Mouse (Mus musculus) cerebellum, adult 11-12 months (tissue): ENCODE data around the gene Man2b1.

Source experiments
- DNase-seq: peaks from one replicate; pipeline ENCODE4 v3.0.0; 2022

Man2b1 gene

DNA sequence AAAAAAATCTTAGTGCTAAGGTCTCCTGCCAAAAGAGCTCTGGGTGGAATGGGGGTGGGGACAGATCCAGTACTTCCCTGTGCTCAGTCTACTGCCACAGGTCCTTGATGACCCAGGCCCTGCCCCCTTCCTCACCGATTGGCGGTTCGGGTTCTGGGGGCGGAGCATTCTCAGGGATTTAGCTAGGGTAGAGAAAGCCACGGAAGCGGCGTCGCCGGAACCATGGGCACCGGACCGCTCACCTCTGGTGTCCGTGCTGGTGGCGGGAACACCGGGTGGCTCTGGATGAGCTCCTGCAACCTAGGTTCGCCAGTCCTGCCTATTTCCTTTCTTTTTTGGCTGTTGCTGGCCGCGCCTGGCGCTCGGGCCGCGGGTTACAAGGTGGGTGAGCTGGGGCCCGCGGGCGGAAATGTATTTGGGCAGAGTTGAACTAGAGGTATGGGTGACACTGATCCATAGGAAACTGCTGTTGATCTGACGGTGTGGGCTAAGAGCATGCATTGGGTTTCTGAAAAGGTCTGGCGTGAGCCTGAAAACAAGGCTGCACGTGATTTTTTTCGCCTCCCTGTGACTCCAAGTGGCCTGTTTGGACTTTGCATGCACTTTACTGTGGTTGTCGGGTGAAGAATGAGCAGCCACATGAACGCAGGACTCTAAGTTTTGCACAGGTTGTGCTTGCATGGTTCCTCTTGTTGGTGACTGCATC is at the start of gene Man2b1:
Gene Man2b1, plus strand, starts transcription at position 163 of the 706 bp plus-strand sequence.
- DNase-seq, result peak; percentile 89

DNA sequence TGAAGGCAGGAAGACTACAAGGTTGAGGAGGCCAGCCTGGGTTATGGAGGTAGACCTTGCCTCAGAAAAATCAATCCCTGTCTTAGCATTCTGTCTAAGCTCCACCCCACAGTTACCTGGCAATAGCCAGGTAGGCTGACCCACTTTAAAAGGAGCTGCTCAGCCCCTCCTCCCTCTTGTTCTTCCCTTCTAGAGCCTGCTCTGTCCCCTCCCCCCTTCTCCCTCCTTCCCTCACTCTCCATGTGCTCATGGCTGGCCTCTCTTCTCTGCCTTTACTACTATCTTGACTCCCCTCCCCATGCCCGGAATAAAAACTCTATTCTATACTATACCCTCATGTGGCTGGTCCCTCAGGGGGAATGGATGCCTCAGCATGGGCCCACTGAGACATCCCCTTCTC is 49.2 kb upstream of the Man2b1 start:
- no peak for DNase-seq

DNA sequence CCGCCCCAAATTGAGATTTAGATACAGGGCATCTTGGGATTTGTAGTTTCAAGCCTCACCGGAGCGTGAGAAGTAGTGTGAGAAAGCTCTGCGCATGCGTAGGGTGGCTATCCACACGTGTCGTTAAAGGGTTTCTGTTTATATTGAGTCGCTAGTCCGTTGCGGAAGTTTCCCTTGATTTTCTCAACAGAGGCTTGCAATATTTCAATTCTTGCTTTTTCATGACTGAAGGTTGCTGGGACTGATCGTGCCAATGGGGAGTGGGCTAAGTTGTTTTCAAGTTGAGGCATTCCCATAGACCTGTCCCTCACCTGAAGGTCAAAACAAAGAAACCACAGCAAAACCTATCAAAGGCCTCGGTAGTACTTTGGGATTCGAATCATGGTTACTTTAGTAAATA is 48.3 kb upstream of the Man2b1 start:
- DNase-seq, result peak; percentile 72

DNA sequence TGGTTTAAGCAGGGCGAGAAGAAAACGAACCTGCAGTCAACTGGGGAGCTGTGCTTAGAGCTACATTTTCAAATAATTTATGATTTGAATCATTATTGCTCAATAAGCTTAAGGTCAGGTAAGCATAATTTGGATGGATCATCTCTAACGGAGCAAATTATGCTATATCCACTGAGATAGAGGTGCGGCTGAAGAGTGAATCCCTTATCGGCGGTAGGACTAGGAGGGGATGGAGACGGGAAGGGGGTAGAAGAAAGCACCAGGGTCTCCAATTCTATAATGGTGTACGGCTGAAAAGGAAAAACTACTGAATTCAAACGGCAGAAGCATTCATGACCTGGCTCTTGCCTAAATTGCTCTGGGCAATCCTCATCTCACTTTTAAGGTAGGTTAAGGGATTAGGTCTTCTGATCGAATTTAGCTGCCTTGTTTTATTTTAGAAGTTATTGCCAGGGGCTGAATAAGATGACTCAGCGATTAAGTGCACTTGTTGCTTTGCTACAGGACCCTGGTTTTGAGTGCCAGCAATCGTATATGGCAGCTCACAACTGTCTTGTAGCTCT is 47.8 kb upstream of the Man2b1 start:
- no peak for DNase-seq

DNA sequence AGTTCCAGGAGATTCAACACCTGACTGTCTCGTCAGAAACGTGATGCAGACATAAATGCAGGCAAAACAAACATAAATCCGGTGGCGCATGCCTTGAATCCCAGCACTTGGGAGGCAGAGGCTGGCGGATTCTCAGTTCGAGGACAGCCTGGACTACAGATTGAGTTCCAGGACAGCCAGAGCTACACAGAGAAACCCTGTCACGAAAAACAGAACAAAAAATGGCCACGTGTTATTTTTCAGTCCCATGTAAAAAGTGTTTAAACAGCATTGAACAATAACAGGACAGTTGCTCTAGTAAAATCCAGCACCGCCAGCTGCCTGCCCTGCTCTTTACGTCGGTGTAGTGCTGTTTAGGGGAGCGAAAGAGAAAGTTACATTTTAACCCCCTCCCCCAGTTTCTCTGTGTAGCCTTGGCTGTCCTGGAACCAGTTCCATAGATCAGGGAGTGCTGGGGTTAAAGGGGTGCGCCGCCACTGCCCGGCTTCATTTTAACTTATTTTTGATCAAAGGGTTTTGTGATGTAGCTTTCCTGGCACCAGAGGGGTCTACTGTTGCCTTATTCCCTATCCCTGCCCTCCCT is 47.3 kb upstream of the Man2b1 start:
- DNase-seq, result no peak

DNA sequence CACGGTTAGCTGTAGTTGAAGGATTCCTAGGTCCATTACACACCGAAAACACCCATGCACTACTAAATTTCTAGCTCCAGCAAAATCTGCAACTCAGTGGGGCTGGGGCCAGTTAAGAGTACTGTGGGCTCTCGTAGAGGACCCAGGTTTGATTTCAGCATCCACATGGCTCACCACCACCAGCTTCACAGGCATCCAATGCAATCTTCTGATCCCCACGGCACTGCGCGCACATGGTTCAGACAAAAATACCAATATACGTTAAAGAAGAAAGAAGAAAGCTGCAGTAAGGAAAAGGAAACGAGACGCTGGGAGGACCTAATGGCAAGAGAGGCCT is 46.7 kb upstream of the Man2b1 start:
- no peak for DNase-seq

DNA sequence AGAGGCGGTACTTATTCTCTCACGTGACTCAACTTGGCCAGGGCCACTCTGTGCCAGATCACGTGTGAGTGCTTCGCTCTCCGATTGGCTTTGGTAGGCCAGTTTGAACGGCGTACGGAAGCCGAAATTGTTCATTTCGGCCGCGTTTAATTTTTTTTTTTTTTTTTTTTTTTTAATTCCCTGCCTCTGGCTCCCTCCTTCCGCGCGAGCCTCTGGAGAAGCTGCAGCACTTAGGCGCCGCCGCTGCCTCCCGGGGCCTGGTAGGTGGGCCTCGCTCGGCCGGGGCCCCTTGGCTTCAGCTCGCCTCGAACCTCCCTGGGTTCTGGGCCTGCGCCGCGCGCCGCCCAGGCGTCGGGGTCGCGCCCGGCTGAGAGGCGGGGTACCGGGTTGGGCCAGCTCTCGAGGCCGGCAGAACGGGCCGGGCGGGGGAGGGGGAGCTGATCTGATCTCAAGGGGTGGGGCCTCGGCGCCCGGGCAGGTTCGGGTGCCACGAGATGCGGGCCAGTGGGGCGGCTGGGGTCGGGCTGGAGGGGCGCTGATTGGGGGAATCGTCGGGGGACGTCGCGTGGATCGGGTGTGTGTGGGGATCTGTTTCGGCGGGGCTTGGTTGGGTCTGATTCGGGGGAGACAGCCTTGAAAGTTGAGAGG is 46.2 kb upstream of the Man2b1 start, which contains the start of gene Tnpo2:
Gene Tnpo2, plus strand, starts transcription at position 198 of the 648 bp plus-strand sequence.
- peak; percentile 94 for DNase-seq

DNA sequence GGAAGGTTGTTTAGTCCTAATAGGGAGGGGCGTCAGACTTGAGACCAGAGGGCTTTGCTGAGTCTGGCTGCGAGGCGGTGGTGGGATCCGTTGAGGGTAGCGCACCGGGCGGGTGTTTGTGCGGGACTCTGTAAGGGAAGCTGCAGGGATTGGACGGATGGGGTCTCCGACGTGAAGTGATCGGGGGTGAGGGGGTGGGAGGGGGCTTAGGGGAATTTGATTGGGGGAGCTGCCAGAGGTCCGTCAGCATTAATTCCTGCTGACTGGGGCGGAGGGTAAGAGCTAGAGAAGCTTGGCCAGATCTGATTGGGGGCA is 45.7 kb upstream of the Man2b1 start:
- no peak for DNase-seq

DNA sequence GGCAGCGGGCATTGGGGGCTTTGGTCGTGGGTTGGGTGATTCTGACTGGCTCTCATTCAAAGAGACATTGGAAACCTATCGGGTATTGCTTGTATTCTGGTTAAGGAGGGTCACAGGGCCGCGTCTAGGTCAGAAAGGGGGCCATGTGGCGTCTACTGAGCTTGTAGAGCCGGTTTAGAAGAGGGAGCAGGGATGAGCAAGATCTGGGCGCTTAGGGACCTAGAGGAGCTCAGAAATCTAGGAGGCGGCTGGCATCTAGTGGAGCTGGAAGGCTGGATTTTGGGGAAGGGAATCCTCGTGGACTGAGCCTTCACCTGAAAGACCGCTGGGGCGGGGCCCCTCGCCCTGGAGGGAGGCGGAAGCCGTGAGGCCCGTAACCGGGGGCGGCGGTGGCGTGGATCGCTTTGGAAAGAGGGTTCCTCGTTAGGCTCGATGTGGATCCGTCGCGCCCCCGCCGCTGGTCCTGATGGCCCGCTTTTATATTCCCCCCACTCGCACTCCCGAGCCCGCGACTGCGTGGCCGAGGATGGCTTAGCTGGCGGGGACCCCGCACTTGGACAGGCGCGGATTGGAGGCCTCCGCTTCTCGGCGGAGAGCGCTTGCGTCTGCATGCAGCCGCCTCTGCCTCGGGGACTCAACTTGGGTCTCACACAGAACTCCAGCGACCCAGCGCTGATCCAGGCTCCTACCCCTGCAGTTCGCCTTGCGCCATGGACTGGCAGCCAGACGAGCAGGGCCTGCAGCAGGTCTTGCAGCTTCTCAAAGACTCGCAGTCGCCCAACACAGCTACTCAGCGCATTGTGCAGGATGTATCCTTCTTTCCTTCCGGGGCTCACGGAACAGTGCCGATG is 45.2 kb upstream of the Man2b1 start:
- DNase-seq, result peak; percentile 60

DNA sequence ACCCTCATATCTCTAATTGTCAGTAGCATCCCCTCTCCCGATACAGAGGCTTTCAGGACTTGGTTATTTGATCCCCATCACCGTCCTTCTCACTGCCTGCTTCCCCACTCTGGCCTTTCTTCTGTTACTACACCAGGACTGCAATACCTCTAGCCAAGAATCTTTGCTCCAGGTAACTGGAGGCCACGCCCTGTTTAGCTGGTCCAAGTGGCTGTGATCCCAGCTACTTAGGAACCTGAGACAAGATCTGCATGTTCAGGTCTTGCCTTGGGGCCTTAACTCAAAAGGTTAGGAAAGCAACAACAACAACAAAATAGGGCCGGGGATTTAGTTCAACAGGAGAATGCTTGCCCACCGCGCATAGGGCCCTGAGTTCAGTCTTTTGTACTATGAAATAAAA is 39.5 kb upstream of the Man2b1 start:
- no peak for DNase-seq

DNA sequence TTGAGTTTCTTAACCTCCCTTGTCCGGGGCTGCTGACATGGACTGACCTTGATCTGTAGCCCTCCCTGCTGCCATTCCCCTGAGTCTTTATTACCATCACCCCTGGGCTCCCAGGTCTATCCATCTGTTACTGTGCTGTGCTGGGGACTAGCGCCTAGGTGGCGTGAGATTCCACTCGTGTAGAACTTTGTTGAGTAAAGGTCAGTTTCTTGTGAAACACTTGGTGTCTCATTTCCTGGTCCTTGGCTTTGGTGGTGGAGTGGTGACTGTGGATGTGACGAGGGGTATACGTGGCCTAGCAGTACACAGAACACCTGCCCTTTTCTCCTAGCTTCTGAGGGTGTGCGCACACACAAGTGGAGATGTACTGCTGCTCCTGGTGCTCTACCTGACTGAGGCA is 25.7 kb upstream of the Man2b1 start:
- no peak for DNase-seq

DNA sequence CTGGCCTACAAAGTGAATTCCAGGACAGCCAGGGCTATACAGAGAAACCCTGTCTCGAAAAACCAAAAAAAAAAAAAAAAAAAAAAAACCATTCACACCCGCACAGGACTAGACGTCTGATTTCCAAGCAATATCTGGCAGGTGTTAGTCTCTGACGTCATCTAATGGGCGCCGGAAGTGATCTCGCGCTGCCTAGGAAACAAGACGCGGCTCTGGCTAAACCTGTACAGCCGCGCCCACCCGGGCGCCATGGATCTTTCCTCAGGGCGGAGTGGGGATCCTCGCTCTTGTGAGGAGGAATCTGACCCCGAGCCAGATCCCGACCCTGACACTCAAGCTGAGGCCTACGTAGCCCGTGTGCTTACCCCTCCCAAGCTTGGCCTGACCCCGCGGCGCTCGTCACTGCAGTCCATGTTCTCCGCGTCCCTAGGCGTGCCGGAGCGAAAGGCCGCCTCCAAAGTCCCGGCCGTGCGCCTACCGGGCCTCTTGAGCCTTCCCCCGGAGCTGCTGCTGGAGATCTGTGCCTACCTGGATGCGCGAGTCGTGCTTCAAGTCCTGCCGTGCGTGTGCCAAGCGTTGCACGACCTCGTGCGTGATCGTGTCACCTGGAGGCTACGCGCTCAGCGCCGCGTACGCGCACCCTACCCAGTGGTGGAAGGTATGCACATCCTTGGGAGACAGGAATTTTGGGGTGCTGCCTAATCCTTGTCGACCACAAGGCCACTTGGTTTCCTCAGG is 23.0 kb upstream of the Man2b1 start, which contains the start of gene Fbxw9:
Gene Fbxw9, plus strand, starts transcription at position 177 of the 738 bp plus-strand sequence.
- DNase-seq, result peak; percentile 89

DNA sequence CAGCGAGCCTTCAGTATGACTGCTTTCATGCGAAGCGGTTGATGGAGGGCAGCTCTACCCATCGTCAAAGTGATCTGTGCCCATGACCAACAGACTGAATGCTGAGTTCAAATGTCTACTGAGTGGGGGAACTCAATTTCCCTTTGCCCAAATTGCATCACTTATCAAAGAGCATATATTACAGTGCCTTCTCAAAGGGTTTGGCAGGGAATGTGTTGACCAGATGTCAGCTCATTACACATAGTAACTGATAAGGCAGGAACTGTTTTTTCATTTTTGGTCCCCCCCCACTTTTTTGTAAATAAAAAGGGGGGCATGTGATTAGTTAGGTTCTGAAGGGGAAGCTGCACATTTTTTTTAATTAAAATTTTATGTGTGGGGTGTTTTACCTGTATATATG is 20.5 kb upstream of the Man2b1 start:
- no peak for DNase-seq

DNA sequence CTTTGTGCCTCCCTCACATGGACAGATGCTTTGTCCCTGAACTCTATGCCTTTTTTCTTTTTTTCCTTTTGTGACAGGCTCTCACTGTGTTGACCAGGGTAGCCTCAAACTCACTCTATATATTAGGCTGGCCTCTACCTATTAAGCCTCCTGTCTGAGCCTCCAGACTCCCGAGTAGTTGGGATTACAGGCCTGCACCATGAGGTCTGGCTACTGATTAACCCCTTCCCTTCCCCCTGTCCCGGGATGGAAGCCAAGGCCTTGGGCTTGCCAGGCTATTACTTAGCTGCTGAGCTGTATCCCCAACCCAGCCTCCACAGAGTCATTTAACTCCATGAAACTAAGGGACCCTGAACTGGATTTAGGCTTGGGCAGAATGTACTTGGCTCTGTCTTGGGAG is 17.9 kb upstream of the Man2b1 start:
- DNase-seq, result no peak

DNA sequence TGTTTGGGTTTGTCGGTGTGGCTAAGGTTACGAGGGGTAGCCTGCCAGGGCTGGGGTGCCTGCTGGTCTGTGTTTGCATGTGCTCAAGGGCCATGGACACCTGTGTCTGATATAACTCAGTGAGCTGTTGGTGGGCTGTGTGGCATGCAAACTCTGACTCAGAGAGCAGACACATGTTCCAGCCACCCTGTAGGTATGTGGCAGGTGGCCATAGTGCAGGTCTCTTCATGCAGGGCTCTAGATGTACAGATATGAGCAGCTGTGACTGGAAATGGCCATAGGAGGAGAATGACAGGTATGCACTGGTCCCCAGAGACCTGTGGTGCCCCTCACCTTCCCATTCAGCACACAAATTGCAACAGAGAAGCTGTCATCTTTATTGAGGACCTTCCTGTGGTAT is 15.9 kb upstream of the Man2b1 start:
- DNase-seq, result no peak

DNA sequence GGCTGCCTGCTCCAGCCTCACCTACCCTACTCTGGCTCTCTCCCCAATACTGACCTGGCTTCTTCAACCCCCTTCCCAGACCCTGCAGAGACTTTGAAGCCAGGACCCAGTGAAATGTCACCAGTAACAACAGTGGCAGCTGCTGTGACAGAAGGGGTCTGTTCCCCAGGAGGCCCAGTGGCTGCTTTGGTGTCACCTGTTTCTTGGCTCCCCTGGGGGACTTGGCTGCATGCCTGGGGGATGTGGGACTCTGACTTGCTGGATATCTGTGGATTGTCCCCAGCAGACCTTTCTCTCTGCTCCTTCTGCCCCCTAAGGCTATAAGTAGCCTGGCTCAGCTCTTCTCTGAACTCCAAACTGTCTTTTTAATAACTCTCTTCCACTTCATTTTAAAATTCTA is 15.1 kb upstream of the Man2b1 start, which contains the start of gene Gm5741:
Gene Gm5741, minus strand, starts transcription at position 1 of the 400 bp plus-strand sequence.
- no peak for DNase-seq

DNA sequence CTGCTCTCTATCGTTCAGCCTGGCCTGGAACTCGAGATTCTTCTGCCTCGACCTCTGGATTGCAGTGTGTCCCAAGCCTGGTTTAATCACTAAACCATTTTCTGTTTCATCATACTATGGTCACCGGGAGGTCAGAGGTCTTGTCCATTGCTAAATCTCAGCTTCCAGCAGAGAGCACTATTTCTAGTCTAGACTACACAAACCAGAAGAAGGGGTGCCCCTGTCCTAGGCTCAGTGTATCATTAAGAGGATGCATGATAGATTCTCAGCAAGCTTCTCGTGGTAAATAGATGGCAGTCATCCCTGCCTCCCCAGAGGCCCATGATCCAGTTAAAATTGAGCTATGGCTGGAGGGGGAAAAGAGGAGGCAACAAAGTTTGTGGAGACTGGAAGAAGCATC is 12.0 kb upstream of the Man2b1 start:
- no peak for DNase-seq

DNA sequence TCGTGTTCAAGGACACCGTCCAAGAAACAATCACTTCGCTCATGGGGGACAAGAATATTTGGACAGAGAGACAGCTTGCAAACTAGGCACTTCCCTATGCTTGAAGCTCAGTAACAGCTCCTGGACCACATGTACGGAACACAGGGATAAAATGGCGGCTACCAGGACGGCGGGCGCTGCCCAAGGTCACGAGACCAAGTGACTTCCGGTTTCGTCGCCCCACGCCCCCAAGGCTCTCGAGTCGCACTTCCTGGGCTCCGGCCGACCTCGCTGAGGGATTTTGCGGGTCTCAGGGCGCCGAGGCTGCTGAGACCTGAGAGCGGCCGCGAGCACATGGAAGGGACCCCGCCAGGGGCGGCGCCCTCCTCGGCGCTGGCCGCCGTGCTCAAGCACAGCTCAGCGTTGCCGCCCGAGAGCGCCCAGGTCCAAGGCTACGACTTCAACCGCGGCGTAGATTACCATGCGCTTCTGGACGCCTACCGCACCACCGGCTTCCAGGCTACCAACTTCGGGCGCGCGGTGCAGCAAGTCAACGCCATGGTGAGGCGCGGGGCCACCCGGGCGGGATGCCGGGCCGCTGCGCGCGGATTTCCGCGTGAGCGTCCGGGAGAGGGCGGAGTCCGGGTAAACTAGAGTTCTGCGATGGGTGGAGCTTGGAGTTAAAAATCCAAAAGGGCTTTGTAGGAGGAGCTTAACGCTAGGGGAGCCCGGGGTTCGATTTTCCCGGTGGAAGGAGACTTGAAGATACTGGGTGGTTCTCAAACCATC is 11.4 kb upstream of the Man2b1 start, which contains the start of gene Dhps:
Gene Dhps, plus strand, starts transcription at position 244 of the 768 bp plus-strand sequence.
- peak; percentile 90 for DNase-seq

DNA sequence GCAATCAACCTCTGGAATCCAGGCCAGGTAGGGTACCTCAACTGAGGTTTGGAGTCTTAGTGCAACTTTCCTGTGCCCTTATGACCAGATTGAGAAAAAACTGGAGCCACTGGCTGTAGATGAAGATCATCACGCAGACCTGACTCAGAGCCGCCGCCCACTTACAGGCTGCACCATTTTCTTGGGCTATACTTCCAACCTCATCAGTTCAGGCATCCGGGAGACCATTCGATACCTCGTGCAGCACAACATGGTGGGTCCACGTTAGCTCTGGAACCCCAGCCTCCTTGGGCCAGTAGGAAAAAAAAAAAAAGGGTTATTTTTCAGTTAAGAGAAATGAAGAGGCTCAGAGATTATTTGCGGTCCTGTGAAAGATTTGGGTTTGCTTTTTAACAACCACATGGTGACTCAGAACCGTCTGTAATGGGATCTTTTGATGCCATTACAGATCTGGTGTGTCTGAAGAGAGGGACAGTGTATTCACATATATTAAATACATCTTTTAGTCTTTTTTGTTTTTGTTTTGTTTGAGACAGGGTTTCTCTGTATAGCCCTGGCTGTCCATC is 10.6 kb upstream of the Man2b1 start:
- DNase-seq, result no peak

DNA sequence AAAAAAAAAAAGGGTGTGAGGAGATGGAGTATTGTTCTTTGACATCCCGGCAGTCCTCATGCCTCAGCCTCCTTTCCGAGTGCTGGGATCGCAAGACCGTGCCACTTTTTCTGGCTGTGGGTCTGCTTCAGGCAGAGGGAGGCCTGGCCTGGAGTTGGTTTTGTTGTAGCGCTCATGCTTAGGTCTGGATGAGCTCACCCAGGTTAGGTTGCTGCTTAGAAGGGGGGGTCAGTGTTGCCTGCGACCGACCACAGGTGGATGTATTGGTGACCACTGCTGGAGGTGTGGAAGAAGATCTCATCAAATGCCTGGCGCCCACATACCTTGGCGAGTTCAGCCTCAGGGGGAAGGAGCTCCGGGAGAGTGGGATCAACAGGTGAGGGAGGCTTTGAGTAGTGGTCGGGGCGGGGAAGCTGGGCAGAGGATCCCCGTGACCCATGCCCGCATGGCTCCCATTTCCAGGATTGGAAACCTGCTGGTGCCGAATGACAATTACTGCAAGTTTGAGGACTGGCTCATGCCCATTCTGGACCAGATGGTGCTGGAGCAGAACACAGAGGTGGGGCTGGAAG is 9.9 kb upstream of the Man2b1 start:
- no peak for DNase-seq

DNA sequence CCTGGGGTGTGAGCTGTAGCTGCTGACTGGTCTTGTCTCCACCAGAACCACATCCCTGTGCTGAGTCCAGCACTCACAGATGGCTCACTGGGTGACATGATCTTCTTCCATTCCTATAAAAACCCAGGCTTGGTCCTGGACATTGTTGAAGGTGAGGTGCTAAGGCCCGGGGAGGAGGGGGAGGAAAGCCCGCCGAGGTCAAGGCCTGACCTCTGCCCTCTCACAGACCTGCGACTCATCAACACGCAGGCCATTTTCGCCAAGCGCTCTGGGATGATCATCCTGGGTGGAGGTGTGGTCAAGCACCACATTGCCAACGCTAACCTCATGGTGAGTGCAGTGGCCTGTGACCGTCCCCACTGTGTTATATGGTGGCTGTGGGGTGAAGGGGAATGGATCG is 8.9 kb upstream of the Man2b1 start:
- no peak for DNase-seq
